Mouse (Mus musculus): ENCODE measurements around the gene Sema4d.

Gene Sema4d

GRCm38 (mm10) chr13:51816559-51817041, 23.1 kb upstream of the Sema4d start:
- in situ Hi-C loops (cut with MboI; ENCODE audit: low sequenced_read_pairs): no loop called here

GRCm38 (mm10) chr13:51815865-51816504, 22.4 kb upstream of the Sema4d start:
- in situ Hi-C loops (cut with MboI; ENCODE audit: low sequenced_read_pairs): no loop called here

GRCm38 (mm10) chr13:51814646-51815045, 21.1 kb upstream of the Sema4d start:
- in situ Hi-C loops (cut with MboI; ENCODE audit: low sequenced_read_pairs): no loop called here

GRCm38 (mm10) chr13:51813621-51814615, 20.4 kb upstream of the Sema4d start:
- in situ Hi-C loops (cut with MboI; ENCODE audit: low sequenced_read_pairs): no loop called here

- in situ Hi-C loops (cut with MboI; ENCODE audit: low sequenced_read_pairs): no loop called here
Measured at GRCm38 (mm10) chr13:51808141-51808540, 14.6 kb upstream of the Sema4d start.

- in situ Hi-C loops (cut with MboI; ENCODE audit: low sequenced_read_pairs): no loop called here
Measured at GRCm38 (mm10) chr13:51806220-51806619, 12.7 kb upstream of the Sema4d start.

GRCm38 (mm10) chr13:51805634-51806033, 12.1 kb upstream of the Sema4d start:
- in situ Hi-C loops (cut with MboI; ENCODE audit: low sequenced_read_pairs): no loop called here

- in situ Hi-C loops (cut with MboI; ENCODE audit: low sequenced_read_pairs): no loop called here
Measured at GRCm38 (mm10) chr13:51800921-51801320, 7.4 kb upstream of the Sema4d start.

GRCm38 (mm10) chr13:51799735-51800522, 6.4 kb upstream of the Sema4d start:
- in situ Hi-C loops (cut with MboI; ENCODE audit: low sequenced_read_pairs): no loop called here

GRCm38 (mm10) chr13:51797899-51798746, 4.6 kb upstream of the Sema4d start:
- in situ Hi-C loops (cut with MboI; ENCODE audit: low sequenced_read_pairs): no loop called here

- in situ Hi-C loops (cut with MboI; ENCODE audit: low sequenced_read_pairs): no loop called here
Measured at GRCm38 (mm10) chr13:51793948-51794347, 401 bp upstream of the Sema4d start.

- in situ Hi-C loops (cut with MboI; ENCODE audit: low sequenced_read_pairs): no loop called here
Measured at GRCm38 (mm10) chr13:51792729-51793424, 670 bp downstream of the Sema4d start.

- in situ Hi-C loops (cut with MboI; ENCODE audit: low sequenced_read_pairs): no loop called here
Measured at GRCm38 (mm10) chr13:51792135-51792573, 1.4 kb downstream of the Sema4d start.

- in situ Hi-C loops (cut with MboI; ENCODE audit: low sequenced_read_pairs): no loop called here
Measured at GRCm38 (mm10) chr13:51791604-51792003, 1.9 kb downstream of the Sema4d start.

GRCm38 (mm10) chr13:51790793-51791192, 2.8 kb downstream of the Sema4d start:
- in situ Hi-C loops (cut with MboI; ENCODE audit: low sequenced_read_pairs): no loop called here

GRCm38 (mm10) chr13:51787858-51788257, 5.7 kb downstream of the Sema4d start:
- in situ Hi-C loops (cut with MboI; ENCODE audit: low sequenced_read_pairs): no loop called here

- in situ Hi-C loops (cut with MboI; ENCODE audit: low sequenced_read_pairs): no loop called here
Measured at GRCm38 (mm10) chr13:51786616-51787015, 6.9 kb downstream of the Sema4d start.

- in situ Hi-C loops (cut with MboI; ENCODE audit: low sequenced_read_pairs): no loop called here
Measured at GRCm38 (mm10) chr13:51784476-51784875, 9.1 kb downstream of the Sema4d start.

- in situ Hi-C loops (cut with MboI; ENCODE audit: low sequenced_read_pairs): no loop called here
Measured at GRCm38 (mm10) chr13:51783857-51784256, 9.7 kb downstream of the Sema4d start.
